Comparison of ENCODE assay signal across 8 mouse cellular contexts in the genomic region with DNA sequence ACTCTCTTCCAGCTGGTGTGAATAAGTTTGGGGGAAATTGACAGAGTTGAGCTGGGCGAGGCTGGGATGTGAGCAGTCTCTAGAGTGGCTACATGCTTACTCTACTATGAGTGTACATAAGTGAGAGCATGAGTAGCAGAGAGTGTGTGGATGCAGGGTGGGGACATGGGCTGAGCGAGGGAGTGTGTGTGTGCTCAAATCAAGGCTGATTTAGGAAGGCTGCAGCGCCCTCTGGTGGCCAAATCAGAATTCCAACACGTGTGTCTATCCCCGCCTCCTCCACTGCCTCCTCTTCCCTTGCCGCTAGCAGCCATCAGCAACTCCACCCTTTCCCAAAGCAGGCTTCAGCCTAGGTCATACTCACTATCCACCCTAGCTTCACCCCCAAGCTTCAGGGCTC. TPM values are rescaled to one million over a fixed set of nuclear protein-coding genes. Genes with fewer than 3 reads are reported as not detected.
DNase-seq lines count a peak whose midpoint lies in the region; ATAC-seq lines count a peak whose summit lies in the region.

No protein-coding gene starts in this region.

- H3K9me3 ChIP-seq in heart, embryonic 15.5 days (replicated peaks) = no peaks in the 10 kb centered on the region
- no peaks in the 10 kb centered on the region for H3K9me3 ChIP-seq in liver, embryonic 13.5 days (replicated peaks)
- no peaks in the 10 kb centered on the region for H3K9me3 ChIP-seq in neural tube, embryonic 12.5 days

- peaks cover 4% of the 10 kb centered on the region for H3K4me1 ChIP-seq in heart, embryonic 15.5 days (replicated peaks)
- H3K4me1 ChIP-seq in liver, embryonic 13.5 days (replicated peaks) = no peaks in the 10 kb centered on the region
- H3K4me1 ChIP-seq in neural tube, embryonic 12.5 days = 0 out of 2 replicates have a peak, but pooled peaks cover under 1% of the 10 kb centered on the region

- no peak overlapping the region for H3K4me2 ChIP-seq in heart, embryonic 15.5 days
- H3K4me2 ChIP-seq in liver, embryonic 13.5 days = no peak overlapping the region
- no peak overlapping the region for H3K4me2 ChIP-seq in neural tube, embryonic 12.5 days (replicated peaks)

- peak; percentile 88 for DNase-seq in 416B (ENCODE audit: low read depth)
- DNase-seq in adrenal gland, adult 18-20 months (ENCODE audit: low spot score in 2 of 2) = peak; percentile 70 to 80
- peak; percentile 68 for DNase-seq in embryo, embryonic 11.5 days (ENCODE audit: low read depth, low spot score)
- peak; percentile 65 to 85 for DNase-seq in kidney, postnatal 25 days
- peak; percentile 42 for DNase-seq in liver, embryonic 13.5 days
- DNase-seq in testis, postnatal 10 days (ENCODE audit: low spot score) = peak; percentile 93

- no peak overlapping the region for H3K9ac ChIP-seq in heart, embryonic 15.5 days
- H3K9ac ChIP-seq in liver, embryonic 13.5 days = no peak overlapping the region
- H3K9ac ChIP-seq in neural tube, embryonic 12.5 days = no peak overlapping the region

- peaks cover 46% of the 10 kb centered on the region for H3K27me3 ChIP-seq in heart, embryonic 15.5 days
- peaks cover 35% of the 10 kb centered on the region for H3K27me3 ChIP-seq in liver, embryonic 13.5 days
- peaks cover 38% of the 10 kb centered on the region for H3K27me3 ChIP-seq in neural tube, embryonic 12.5 days (replicated peaks)

- no peak overlapping the region for H3K27ac ChIP-seq in heart, embryonic 15.5 days
- no peak overlapping the region for H3K27ac ChIP-seq in liver, embryonic 13.5 days
- H3K27ac ChIP-seq in neural tube, embryonic 12.5 days = no peak overlapping the region

- peak; percentile 65 for ATAC-seq in heart, embryonic 15.5 days (replicated peaks; ENCODE audit: insufficient number of reproducible peaks, insufficient read depth, low FRiP score, low read depth)
- peak; percentile 60; the same call in 1 of the 2 replicates for ATAC-seq in liver, embryonic 13.5 days (ENCODE audit: low read depth)
- ATAC-seq in neural tube, embryonic 12.5 days (ENCODE audit: low FRiP score, low read depth) = peak; percentile 66

- 10% methylated on average over 6 of the region's 6 CpGs for WGBS in heart, embryonic 15.5 days
- 6% methylated on average over 6 of the region's 6 CpGs for WGBS in liver, embryonic 13.5 days (ENCODE audit: insufficient replicate concordance)
- WGBS in neural tube, embryonic 12.5 days = 5% methylated on average over 6 of the region's 6 CpGs

- no peak overlapping the region for H3K4me3 ChIP-seq in heart, embryonic 15.5 days
- H3K4me3 ChIP-seq in liver, embryonic 13.5 days (replicated peaks) = no peak overlapping the region
- H3K4me3 ChIP-seq in neural tube, embryonic 12.5 days = no peak overlapping the region

- no peaks in the 10 kb centered on the region for H3K36me3 ChIP-seq in heart, embryonic 15.5 days
- no peaks in the 10 kb centered on the region for H3K36me3 ChIP-seq in liver, embryonic 13.5 days
- no peaks in the 10 kb centered on the region for H3K36me3 ChIP-seq in neural tube, embryonic 12.5 days

RNA-seq across cellular contexts. Expression of gene Gjb3, which starts 5.9 kb away (rescaled TPM):
- total RNA-seq in adrenal gland, adult 18-20 months (2021) = not detected
- polyA plus RNA-seq in heart, embryonic 15.5 days (2015; fragmentation: Nextera tagmentation; extraction: Ambion mirVana) = 0.08 and 0.42 TPM in 2 replicates
- 0.08 and 0.09 TPM in 2 replicates for polyA plus RNA-seq in liver, embryonic 13.5 days (2015; fragmentation: Nextera tagmentation; extraction: Ambion mirVana)
- 0.77 and 0.85 TPM in 2 replicates for polyA plus RNA-seq in neural tube, embryonic 12.5 days (2016; fragmentation: Nextera tagmentation; extraction: Ambion mirVana)

RNA-seq across cellular contexts. Expression of gene Gja4, which starts 10.9 kb away (rescaled TPM):
- total RNA-seq in adrenal gland, adult 18-20 months (2021) = 1 to 10 TPM; 2.7 to 3.1 TPM
- polyA plus RNA-seq in heart, embryonic 15.5 days (2015; fragmentation: Nextera tagmentation; extraction: Ambion mirVana) = 30.8 and 38.1 TPM in 2 replicates
- polyA plus RNA-seq in liver, embryonic 13.5 days (2015; fragmentation: Nextera tagmentation; extraction: Ambion mirVana) = 2.6 and 2.8 TPM in 2 replicates
- 17.1 and 19.4 TPM in 2 replicates for polyA plus RNA-seq in neural tube, embryonic 12.5 days (2016; fragmentation: Nextera tagmentation; extraction: Ambion mirVana)

RNA-seq across cellular contexts. Expression of gene Gjb4, which starts 29.1 kb away (rescaled TPM):
- not detected for total RNA-seq in adrenal gland, adult 18-20 months (2021)
- 0.09 TPM in 1 of 2 replicates, not detected in the other for polyA plus RNA-seq in heart, embryonic 15.5 days (2015; fragmentation: Nextera tagmentation; extraction: Ambion mirVana)
- not detected in 2 replicates for polyA plus RNA-seq in liver, embryonic 13.5 days (2015; fragmentation: Nextera tagmentation; extraction: Ambion mirVana)
- polyA plus RNA-seq in neural tube, embryonic 12.5 days (2016; fragmentation: Nextera tagmentation; extraction: Ambion mirVana) = not detected in 2 replicates

RNA-seq across cellular contexts. Expression of gene Gjb5, which starts 33.2 kb away (rescaled TPM):
- total RNA-seq in adrenal gland, adult 18-20 months (2021) = under 1 TPM in 1 of 2 experiments, not detected in 1; 0.17 TPM
- polyA plus RNA-seq in heart, embryonic 15.5 days (2015; fragmentation: Nextera tagmentation; extraction: Ambion mirVana) = 0.34 and 0.39 TPM in 2 replicates
- 0.06 and 0.19 TPM in 2 replicates for polyA plus RNA-seq in liver, embryonic 13.5 days (2015; fragmentation: Nextera tagmentation; extraction: Ambion mirVana)
- polyA plus RNA-seq in neural tube, embryonic 12.5 days (2016; fragmentation: Nextera tagmentation; extraction: Ambion mirVana) = 0.41 and 0.43 TPM in 2 replicates

Comparison
In these comparisons a context has a peak if more than half of its experiments do, and no peak if none do; other contexts are left out.
1. DNase-seq: peak in every context shown above with its lines; median percentile 93 in testis, postnatal 10 days; 88 in 416B; 75 in adrenal gland, adult 18-20 months; 75 in kidney, postnatal 25 days; 68 in embryo, embryonic 11.5 days; 42 in liver, embryonic 13.5 days.